Mouse (Mus musculus) gastrocnemius, adult 2 months (tissue): ENCODE data around the gene 4930512M02Rik. TPM values are rescaled to one million over a fixed set of nuclear protein-coding genes. Genes with fewer than 3 reads are reported as not detected.

ENCODE experiments used
- DNase-seq: peaks from one replicate; pipeline ENCODE4 v3.0.0; 2022
- H3K27ac ChIP-seq: fragments of 200-600 bp; 2 replicates; pipeline ENCODE4 v1.8.1; 2022; ENCODE audit warnings: mild to moderate bottlenecking
- H3K4me3 ChIP-seq: fragments of 200-600 bp; 2 replicates; pipeline ENCODE4 v1.8.1; 2022; ENCODE audit warnings: mild to moderate bottlenecking, moderate library complexity
- CTCF ChIP-seq: fragments of 200-600 bp; IDR thresholded peaks from 2 replicates; pipeline ENCODE4 v1.8.1; 2022; ENCODE audit warnings: antibody characterized with exemption, mild to moderate bottlenecking, moderate library complexity
- intact Hi-C: fragments of 180-260 bp; cut with DNase I; formaldehyde crosslinking; loops from one replicate; pipeline ENCODE4 v1.15.1; 2025
- total RNA-seq, 2 experiments: library from RNA; stranded (reverse); gene quantifications; 2 replicates each; pipeline ENCODE4 v1.2.3; 2021

4930512M02Rik gene
- total RNA-seq, 2 experiments from 2014 or later = not detected

- DNase-seq = no peak
- intact Hi-C loops = no loop called here
- TF ChIP-seq CTCF = no peak
- Histone ChIP-seq H3K27ac (no peak overlapping the region), H3K4me3 (no peak overlapping the region)
Observed at GRCm38 (mm10) chr11:11624073-11624705, 3.4 kb downstream of the 4930512M02Rik start.

GRCm38 (mm10) chr11:11609243-11609642 lies 18.4 kb downstream of the 4930512M02Rik start:
- intact Hi-C loops = no loop called here
- no peak for TF ChIP-seq CTCF
- no peak for DNase-seq
- no peak overlapping the region for H3K4me3 ChIP-seq
- no peak overlapping the region for H3K27ac ChIP-seq

DNA sequence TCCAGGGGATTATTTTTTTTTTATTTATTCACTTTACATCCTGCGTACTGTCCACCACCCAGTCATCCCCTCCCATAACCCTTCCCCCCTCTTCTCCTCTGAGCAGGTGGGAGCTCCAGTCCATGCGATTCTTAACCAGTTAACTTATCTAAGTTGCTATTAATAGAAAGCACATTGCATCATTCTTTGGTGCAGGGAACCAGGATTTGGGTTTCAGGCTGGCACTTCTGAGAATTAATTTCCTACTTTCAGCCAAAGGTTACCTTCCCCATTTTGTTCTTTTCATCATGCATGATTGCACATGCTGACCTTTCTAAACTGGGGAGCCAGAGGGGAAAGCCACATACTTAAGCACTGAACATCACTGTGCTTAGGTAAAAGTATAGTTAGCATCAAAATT lies 40.3 kb downstream of the 4930512M02Rik start:
- Histone ChIP-seq H3K27ac (no peak overlapping the region), H3K4me3 (no peak overlapping the region)
- intact Hi-C loops = no loop called here
- no peak for TF ChIP-seq CTCF
- no peak for DNase-seq

DNA sequence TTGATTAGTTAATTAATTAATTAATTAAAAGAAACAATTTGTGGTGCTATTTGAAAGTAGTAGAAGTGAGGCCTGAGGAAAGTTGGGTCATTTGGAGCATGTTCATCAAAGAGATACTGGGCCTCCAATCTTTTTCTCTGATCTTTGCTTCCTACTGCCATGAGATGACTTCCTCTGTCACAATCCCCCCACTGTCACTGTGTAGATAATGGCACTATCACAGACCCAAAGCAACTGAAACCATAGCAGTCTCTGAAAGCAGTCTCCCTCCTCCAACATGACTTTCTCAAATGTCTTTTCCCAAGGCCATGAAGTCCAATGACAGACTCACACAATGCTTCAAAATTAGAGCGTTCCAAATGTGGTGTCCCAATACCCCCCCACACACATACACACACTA lies 41.2 kb downstream of the 4930512M02Rik start:
- no peak for DNase-seq
- Histone ChIP-seq H3K4me3 (no peak overlapping the region), H3K27ac (no peak overlapping the region)
- TF ChIP-seq CTCF = no peak
- intact Hi-C loops = no loop called here

DNA sequence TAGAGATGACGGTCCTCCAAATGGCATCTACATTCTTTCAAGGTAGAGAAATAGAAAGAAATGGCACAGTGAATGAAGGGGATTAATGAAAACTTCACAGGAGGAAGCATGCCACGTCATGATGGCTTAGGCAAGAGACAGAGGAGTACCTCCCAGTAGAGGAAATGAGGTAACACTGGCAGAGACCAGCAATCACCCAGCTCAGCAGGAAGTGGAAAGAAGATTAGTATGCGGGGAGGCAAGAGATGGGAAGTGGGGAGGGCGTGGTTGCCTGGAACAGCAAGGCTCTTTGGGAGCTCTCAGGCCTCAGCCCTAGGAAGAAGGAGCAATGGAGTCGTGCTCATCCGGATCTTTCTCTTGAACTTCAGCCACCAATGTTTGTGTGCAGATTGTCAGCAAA lies 53.9 kb downstream of the 4930512M02Rik start:
- intact Hi-C loops = no loop called here
- no peak for DNase-seq
- Histone ChIP-seq H3K4me3 (no peak overlapping the region), H3K27ac (no peak overlapping the region)
- no peak for TF ChIP-seq CTCF

DNA sequence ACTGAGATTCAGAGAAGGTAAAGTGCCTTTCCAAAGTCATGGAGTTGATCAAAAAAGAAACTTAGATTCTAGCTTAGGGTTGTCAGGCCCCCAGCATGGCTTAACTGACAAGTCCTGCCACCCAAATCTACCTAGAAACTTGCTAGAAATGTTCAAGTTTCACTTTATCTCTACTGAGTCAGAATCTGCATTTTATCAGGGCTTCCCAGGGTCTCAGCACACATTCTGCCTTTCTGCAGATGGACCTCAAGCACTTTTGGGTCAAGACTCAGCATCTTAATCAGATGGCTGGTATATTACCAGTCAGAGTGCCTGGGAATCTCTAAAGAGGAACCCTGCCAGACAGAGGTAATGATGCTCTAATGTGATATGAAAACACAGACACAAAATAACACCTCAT lies 56.9 kb downstream of the 4930512M02Rik start:
- Histone ChIP-seq H3K4me3 (no peak overlapping the region), H3K27ac (no peak overlapping the region)
- intact Hi-C loops = no loop called here
- TF ChIP-seq CTCF = no peak
- no peak for DNase-seq

DNA sequence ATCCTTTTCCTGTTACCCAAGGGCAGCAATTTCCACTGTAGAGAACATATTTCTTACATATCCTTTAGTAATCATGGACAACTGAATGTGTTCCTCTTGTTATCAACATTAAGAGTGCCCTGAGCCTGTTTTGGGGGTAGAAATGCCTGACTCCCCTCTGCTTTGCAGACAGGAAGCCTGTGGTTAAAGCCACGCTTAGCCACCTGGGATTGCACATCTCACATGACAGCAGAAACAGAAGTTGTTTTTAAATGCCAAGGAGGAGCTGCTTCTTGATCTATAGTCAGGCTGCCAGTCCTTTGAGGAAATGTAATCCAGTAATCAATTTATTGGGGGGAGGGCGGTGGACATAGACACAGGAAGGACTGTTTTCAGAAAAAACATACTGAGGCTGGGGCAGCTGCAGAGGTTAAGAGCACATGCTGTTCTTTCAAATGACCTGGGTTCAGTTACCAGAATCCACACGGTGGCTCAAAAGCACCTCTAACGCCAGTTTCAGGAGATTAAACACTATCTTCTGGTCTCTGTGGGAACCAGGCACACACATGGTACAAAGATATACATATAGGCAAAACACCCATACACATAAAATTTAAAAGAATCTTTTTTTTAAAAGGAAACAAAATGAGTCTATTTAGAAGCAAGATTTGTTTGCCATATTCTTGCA lies 58.0 kb downstream of the 4930512M02Rik start:
- no peak overlapping the region for H3K4me3 ChIP-seq
- no peak for TF ChIP-seq CTCF
- DNase-seq = no peak
- H3K27ac ChIP-seq = no peak overlapping the region
- intact Hi-C loops = no loop called here

- Histone ChIP-seq H3K4me3 (no peak overlapping the region), H3K27ac (no peak overlapping the region)
- no peak for TF ChIP-seq CTCF
- intact Hi-C loops = no loop called here
- DNase-seq = no peak
Observed at GRCm38 (mm10) chr11:11568033-11568432, 59.6 kb downstream of the 4930512M02Rik start.

DNA sequence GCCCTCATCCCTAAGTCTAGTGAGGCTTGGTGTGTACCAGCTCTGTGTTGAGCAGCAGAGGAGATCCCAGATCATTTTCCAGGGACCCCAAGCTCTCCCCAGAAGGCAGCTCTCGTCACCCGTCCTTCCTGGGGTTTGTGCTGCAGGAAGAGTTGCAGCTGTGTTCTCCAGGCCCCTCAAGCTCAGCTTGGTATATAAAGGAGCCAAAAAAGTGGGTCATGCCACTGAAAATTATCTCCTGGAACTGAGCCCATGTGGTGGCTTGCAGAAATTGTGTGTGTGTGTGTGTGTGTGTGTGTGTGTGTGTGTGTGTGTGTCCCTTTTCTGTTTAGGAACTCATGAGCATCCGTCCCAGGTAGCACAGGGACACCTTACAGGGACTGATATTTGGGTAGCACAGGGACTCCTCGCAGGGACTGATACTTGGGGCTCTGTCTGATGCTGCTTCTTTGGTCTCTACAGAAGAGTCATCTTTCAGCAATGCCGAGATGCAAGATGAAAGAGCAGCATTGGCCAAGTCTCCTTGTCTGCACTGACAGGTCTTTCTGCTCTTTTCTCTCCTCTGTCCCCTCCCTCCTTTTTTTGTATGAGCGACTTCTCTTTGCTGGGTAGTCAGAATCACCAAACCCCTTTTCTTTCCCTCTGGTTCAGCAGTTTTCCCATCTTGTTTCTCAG lies 62.4 kb downstream of the 4930512M02Rik start:
- no peak for DNase-seq
- Histone ChIP-seq H3K4me3 (no peak overlapping the region), H3K27ac (no peak overlapping the region)
- TF ChIP-seq CTCF = no peak
- intact Hi-C loops = no loop called here

- intact Hi-C loops = no loop called here
- no peak overlapping the region for H3K27ac ChIP-seq
- DNase-seq = no peak
- no peak for TF ChIP-seq CTCF
- H3K4me3 ChIP-seq = no peak overlapping the region
Observed at GRCm38 (mm10) chr11:11564266-11565044, 63.2 kb downstream of the 4930512M02Rik start.

- intact Hi-C loops = no loop called here
- no peak for TF ChIP-seq CTCF
- no peak for DNase-seq
Observed at GRCm38 (mm10) chr11:11561118-11561517, 66.5 kb downstream of the 4930512M02Rik start.

GRCm38 (mm10) chr11:11559099-11559686 lies 68.4 kb downstream of the 4930512M02Rik start:
- DNase-seq = no peak
- intact Hi-C loops = no loop called here
- Histone ChIP-seq H3K4me3 (no peak overlapping the region), H3K27ac (no peak overlapping the region)
- TF ChIP-seq CTCF = no peak

More at GRCm38 (mm10) chr11:11561118-11561517, 66.5 kb downstream of the 4930512M02Rik start:
- Histone ChIP-seq H3K27ac (no peak overlapping the region), H3K4me3 (no peak overlapping the region)

- intact Hi-C loops = no loop called here
- Histone ChIP-seq H3K4me3 (no peak overlapping the region), H3K27ac (no peak overlapping the region)
- DNase-seq = no peak
- no peak for TF ChIP-seq CTCF
Observed at GRCm38 (mm10) chr11:11558662-11559061, 69.0 kb downstream of the 4930512M02Rik start.
